Mouse (Mus musculus): ENCODE results near the gene Ncor2.

Ncor2 gene

DNA sequence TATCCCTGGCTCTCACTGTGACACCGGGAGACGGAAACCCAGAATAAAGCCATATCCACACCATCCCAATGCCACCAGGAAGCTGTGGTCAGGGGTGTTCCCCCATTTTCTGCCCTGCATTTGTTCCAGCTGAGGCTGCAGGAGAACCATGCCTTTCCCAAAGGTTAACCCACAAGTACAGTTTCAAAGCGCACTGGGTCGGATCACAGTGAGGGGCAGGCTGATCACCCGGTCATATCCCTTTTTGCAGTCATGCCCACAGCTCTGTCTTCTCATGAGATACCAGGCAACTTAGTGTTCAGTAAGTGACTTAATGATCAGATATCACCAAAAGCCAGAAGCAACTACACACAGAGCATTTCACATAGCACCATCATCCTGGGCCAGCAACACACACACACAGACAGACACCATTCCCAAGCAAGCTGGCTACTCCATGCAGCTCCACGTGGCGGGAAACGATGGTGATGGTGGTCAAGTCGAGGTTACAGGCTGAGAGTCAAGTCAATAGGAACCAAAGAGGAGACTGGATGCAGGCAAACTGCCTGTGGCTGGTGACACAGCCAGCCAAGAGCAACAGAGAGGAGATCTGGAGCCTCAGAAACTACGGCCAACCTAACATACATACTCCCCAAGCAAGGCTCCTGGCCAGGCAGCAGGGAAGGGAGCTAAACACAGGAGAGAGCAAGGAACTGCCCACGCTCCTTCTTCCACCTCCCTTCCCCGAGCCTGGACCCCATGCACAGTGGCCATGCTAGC lies 35.7 kb downstream of the Ncor2 start:
- no peak for DNase-seq

- DNase-seq: no peak
Observed at GRCm38 (mm10) chr5:125141916-125142315, 37.1 kb downstream of the Ncor2 start.

DNA sequence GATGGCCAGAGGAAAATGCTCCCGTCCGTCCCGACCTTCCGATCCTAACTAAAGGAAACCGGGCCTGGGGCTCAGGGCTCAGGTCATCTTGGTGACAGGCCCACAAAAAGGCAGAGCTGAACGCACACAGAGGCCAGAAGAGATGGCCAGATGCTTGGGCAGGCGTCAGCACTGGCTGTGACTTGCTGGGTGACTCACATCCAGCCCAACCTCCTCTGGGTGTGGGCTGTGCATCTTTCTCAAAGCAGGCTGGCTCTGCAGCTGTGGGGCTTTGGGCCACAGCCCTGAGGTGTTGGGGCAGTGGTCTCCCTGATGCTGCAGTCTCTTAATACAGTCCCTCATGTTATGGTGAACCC lies 37.5 kb downstream of the Ncor2 start:
- DNase-seq: no peak

- peak; percentile 100 for DNase-seq
Observed at GRCm38 (mm10) chr5:125140832-125141524, 38.0 kb downstream of the Ncor2 start.

DNA sequence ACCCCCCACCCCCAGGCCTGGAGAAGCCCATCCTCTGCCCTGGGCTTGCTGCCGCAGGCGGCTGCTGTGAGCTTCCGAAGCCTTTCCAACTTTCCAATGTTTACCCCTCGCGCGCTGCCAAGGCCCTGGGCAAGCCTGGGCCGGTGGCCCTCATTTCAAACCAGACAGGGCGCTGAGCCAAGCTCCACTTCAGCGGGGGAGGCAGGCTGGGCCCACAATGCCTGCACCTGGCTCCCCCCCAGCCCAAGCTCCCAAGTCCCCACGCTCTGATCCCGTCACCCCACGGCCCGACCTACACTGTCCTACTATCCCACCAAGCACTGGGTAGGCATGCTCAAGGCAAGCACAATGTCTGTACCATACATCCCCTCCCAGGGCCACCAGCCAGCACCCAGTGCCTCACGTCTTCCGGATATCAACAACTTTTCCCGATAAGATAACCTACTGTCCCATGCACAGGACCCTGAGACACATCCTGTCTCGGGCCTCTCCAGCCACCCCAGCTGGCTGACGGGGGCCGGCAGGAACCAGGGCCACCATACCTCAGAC lies 38.8 kb downstream of the Ncor2 start:
- peak; percentile 90 to 94 for DNase-seq

DNA sequence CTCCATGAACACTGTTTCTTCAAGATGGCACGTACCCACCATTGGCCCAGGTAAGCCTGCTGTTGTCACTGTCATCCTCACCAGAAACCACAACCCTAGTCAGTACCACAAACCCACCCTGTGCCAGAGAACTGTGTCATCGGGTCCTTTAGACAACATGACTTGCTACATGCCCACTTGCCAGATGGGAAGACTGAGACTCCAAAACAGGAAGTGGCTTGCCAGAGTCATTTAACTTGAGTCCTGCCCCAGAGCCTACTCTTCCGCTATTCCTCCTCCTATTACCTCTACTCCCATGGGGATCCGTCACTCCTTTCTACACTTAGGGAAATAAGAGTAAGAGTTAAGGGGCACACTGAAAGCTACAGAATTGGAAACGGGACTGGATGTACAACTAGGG lies 39.4 kb downstream of the Ncor2 start:
- DNase-seq: no peak

- DNase-seq: no peak
Observed at GRCm38 (mm10) chr5:125138841-125139430, 40.1 kb downstream of the Ncor2 start.

DNA sequence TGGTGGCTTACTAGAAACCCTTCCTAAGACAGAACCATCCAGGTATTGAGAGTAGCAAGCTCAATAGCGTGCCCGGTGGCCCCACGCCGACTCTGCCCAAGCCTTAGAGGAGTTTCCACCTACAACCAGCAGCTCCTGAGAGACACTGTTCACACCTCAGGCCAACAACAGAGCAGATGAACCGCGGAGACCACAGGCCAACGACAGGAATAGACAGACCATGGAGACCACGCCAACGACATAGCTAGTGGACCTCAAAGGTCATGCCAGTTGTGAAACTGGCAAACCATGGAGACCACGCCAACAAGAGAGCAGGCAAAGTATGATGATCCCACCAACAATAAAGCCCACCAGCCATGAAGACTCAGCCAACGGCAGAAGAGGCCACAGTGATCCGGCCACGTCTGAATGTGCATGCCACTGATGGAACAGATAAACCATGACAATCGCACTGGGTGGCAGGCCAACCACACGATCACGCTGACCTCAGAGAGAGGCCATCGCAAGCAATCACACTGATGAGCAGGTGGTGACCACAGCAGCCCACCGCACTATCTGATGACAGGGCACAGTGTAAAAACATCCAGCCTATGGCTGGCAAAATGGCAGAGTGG lies 41.2 kb downstream of the Ncor2 start:
- no peak for DNase-seq

GRCm38 (mm10) chr5:125136996-125137671 lies 41.9 kb downstream of the Ncor2 start:
- no peak for DNase-seq

- no peak for DNase-seq
Observed at GRCm38 (mm10) chr5:125136296-125136995, 42.6 kb downstream of the Ncor2 start.

DNA sequence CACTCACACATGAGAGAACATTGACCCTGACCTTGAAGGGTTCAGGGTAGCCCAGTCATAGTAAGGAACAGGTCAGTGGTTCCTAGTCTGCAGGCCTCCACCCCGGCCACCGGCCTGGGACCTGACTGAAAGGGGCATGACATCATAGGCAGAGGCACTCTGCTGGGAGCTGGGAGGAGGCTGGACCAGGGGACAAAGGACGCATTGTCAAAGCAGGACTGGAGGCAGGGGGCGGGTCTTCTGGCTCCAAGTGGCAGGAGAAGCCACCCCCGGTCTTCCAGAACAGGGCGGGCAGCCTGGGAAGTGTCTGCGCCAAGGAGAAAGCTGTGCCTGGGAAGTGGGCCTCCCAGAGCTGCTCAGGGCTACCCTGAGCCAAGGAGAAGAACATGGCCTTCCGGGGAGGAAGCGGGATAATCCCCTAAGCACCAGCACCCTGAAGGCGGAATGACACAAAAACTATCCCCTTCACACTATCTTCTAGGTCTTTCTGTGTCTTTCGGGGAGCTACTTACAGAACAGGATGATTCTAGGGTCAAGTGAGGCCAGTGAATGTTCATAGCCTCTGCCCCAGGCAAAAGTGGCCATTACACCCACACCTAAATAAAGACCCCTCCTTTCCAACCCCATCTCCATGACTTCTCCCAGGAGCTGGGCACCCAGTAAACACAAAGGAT lies 44.1 kb downstream of the Ncor2 start:
- no peak for DNase-seq

DNA sequence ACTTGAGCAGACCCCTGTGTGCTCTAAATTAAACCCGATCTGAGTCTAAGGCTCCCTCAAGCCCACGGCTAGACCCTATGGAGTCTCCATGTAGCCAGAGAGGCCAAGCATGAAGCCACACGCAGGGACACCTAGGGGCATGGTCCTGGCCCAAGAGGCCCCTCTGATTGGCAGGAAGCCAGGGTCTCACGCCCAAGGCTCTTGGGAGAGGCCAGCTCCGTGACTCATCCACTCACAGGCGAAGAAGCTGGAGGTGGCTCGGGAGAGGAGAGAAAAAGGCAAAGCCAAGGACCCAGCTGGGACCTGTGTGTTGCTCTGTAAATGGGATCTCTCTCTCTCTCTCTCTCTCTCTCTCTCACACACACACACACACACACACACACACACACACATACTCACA lies 44.6 kb downstream of the Ncor2 start:
- no peak for DNase-seq

GRCm38 (mm10) chr5:125133651-125134050 lies 45.4 kb downstream of the Ncor2 start:
- DNase-seq: no peak

DNA sequence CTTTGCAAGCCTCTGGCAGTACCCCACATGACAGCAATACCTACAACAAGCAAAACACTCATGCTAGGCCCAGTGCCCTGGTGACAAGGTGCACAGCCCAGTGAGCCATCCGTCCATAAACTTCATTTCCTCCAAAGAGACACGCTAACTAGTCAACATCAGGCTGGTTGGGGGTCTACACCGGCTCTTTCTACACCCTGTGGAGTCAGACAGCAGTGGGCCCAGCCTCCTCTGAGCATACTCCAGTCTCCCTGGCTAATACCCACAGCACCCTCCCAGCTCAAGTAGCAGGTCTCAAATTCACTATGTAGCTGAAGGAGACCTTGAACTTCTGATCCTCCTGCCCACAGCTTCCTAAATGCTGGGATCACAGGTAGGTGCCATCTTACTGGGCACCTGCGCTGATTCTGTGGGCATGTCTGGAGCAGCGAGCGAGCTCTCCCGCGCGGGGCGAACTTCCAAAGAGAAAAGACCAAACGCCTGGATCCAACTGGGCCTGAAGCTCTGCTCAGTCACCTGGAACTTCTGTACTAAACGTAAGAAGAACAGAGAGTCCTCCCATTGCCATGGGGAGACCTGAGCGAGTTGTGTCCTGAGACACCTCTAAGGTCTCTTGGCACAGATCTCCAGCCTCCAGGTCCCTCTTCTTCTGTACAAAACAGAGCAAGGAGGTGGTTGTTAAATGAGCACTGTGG lies 46.3 kb downstream of the Ncor2 start:
- DNase-seq: no peak

- no peak for DNase-seq
Observed at GRCm38 (mm10) chr5:125132069-125132468, 47.0 kb downstream of the Ncor2 start.

GRCm38 (mm10) chr5:125130406-125130805 lies 48.6 kb downstream of the Ncor2 start:
- no peak for DNase-seq

DNA sequence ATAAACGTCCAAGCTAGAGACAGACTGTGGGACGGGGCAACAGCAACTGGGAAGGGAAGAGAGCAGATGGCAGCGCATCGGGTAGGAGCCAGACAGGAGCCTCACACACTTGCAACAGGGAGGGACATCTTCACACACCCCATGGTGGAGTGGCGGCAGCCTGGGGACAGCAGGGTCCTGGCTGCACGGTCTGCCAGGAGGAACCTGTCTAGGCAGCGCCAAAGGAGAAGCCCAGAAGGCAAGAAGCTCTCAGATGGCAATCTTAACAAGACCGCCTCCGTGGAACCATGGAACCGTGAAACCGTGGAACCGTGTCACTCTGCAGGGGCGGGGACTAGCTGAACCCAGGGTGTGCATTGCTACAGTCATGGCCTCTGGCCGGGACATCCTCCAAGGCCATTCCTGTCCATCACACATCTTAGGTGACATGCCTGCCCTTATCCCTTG lies 50.1 kb downstream of the Ncor2 start:
- DNase-seq: peak; percentile 79 to 85

DNA sequence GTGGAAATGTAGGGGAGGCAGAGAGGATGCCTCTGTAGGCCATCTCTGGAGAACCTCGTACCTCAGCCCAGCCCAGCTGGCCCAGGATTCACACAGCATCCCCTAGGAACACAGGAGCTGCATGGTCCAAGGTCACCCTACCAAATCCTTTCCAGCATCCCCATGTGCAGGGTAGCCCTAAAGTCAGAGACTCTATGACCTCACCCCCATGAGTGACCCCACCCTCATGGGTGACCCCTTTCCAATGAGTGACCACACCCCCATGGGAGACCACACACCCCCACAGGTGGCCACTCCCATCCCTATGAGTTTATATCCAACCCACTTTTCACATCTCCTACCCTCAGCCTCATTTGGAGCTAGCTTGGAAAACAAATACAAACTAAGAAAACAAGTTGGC lies 51.1 kb downstream of the Ncor2 start:
- no peak for DNase-seq

DNA sequence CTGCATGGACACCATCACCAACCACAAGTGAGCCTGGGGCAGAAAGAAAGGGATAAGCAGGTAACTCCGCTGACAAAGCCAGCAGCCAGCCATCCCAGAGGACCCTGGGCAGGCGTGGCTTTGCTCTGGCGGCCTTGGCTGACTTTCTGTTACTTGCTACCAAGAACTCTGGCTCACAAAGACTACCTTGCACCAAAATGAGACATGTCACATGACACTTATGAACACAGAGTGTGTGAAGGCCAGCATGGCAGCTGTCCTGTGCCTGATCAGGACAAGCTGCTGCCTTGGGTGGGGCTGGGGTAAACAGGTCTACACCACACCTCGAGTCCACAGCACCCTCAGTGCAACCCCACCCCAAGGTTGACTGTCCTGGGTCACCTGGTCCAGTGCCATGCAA lies 51.6 kb downstream of the Ncor2 start:
- DNase-seq: no peak

DNA sequence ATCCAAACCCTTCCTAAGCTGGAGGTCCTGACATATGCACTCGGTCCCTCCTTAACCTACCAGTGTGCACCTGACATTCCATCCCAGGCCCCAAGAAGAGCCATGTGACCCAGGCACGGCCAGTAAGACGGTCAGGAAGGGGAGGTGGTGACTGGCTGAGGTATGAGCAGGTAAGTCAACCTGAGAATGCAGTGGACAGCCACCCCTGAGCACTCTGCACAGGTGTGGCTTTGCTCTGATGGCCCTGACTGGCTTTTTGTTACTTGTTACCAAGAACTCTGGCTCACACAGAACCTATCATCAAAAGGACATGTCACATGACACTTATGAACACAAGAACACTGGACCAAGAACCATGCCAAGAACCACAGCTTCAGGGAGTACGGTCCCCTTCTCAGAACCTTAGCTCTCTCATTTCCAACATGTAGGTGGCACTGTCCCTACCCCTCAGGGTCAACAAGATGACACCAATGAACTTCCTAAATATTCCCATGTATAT lies 53.0 kb downstream of the Ncor2 start:
- DNase-seq: no peak

DNA sequence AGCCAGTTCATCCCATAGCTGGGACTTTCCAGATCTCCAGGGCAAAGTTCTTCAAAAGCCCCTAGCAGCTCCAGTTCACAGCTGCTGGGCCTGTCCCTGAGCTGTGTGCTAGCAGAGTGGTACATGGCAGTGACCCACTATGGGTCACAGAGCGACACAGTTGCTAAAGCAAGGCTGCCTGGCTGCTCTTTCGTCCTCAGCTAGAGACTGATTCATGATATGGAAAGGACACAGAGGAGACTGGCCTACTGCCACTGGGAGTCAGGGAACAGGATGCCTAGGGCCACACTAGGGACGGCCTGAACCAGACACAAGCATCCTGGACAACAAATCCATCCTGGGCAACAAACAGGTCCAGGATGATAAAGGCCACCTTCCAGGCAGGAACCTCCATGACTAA lies 53.8 kb downstream of the Ncor2 start:
- no peak for DNase-seq
